Mouse (Mus musculus) embryo, embryonic 9.5 days (tissue): Measurements from ENCODE around the gene Gm2115.

Source experiments
- DNase-seq: peaks from one replicate; pipeline ENCODE4 v3.0.0-alpha.2; 2017; ENCODE audit errors: extremely low spot score

Gm2115 gene

DNA sequence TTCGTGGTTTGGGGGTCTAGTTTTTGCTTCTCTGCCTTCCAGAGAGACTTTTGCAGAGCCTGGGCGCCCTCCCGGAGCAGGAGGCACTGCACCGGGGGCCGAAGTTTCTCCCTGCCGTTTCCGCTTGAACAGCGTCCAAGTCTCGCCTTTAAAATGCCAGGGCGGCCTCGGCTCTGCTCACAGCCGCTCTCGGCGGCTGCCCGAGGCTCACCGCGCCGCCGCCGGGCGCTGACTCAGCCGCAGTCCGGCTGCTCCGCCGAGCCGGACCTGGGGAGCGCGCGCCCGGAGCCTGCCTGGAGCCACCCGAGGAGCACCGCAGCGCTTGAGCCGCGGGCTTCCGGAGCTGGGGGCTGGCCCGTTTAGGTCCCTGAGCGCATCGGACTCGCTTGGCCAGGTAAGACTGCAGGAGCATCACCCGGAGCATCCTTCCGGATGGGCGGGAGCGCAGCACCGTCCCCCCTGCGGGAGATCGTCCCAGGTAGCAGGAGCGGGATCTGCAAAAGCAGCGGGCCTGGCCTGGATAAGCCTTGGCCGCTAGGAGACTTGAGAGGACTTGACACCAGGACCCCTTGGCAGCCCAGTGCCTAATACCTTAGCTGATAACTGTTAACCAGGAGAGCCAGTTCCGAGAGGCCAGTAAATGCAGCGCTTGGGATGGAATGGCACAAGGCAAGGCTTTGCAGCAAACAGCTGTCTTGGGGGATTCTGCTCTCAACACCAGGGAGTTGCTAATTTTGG lies at the start of gene Gm2115:
Gene Gm2115, plus strand, starts transcription at position 159 of the 738 bp plus-strand sequence.
- peak; percentile 46 for DNase-seq

DNA sequence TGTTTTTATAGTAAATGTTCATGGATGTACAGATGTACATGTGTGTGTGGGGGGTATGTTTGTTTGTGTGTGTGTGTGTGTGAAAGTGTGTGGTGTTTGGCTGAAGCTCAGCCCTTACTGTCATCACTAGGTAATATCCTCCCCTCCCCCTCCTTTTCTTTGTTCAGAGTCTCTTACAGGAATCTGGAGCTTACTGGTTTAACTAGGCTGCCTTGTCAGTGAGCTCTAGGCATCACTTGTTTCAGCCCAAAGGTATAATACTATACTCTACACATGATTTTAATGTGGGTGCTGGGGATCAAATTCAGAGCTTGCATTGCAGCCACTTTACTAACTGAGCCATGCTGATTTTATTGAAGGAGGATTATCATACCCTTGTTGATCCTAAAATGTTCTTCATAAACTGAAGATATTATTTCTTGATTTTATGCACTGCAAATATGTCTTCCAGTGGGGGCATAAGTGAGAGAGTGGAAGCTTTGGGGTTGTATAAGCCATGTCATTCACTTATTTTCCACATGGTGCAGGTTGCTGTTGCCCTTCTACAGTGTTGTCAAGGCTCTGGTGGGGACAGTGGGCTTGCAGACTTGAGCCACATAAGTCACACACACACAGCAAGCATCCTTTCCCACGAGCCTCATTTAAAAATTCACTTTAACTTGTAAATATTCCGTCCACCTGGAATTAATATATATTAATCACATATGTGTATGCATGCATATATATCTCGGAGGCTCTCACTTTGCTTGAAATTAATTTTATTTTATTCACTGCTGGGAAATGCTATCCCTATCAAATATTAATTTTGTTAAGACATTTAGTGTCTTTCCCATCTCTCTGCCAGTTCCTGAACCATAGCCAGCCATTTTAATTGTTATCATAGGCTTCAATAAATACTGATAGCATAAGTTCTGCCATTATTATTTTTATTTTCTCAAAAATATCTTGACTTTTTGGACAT lies 45.0 kb upstream of the Gm2115 start:
- DNase-seq = no peak

DNA sequence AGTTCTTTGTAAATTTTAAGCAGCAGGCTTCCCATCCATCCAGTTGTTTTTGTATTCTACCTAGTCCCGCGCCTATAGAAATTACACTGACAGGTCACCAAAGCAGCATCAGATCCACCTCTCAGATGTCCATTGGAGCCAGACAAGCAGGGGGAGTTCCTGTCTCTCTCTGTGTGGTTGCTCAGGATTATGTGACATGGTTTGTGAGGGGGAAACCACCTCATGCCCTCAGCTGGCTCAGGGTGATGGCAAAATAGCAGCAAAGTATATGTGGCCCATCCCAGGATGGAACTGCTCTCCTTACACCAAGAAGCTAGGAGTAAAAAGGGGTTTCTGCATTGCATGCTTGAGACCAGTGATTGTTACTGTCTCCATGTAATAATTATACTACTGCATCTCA lies 42.3 kb upstream of the Gm2115 start:
- no peak for DNase-seq

DNA sequence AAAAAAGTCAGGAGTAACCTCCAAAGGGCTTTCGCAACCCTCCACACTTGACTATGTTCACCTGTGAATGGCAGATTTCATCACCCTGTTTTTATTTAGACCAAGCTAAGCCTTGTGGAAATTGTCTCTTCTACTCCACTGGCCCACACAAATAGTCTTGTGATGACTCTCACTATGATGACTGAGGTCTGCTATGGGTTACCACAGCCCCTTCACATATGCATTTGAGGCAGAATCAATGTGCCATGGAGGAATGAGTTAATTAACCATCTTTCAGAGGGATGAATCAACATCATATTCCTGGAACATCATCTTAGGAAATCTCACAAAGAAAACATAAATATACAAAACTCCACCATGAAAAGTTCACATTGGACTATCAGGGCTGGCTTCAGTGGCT lies 25.6 kb upstream of the Gm2115 start:
- no peak for DNase-seq

DNA sequence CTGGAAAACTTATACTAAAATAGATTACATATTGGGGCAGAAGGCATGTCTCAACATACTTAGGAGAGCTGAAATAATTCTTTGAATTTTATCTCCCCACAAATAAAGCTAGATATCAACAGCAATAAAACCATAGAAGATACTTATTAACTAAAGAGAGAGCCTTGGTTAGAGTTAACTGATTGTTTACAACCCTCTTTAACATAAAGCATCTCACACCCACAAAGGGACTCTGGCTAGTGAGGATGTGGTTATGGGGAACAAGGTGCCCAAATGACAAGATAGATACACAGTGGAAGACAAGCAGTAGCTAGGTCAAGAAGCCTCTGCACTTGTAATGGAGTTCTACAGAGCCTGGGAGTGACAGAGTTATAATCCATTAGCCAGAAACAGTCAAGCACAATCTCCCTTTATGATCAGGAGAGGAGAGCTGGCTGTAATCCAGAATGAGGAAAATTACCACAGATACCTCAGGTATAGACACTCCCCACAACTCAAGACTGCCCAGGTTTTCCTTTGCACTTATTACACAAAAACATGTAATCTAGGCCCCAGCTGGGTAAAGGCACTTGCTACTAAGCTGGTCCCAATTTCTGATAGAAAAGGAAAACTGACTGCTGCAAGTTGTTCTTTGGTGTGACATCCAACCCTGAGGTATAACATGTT lies 10.1 kb upstream of the Gm2115 start:
- no peak for DNase-seq

DNA sequence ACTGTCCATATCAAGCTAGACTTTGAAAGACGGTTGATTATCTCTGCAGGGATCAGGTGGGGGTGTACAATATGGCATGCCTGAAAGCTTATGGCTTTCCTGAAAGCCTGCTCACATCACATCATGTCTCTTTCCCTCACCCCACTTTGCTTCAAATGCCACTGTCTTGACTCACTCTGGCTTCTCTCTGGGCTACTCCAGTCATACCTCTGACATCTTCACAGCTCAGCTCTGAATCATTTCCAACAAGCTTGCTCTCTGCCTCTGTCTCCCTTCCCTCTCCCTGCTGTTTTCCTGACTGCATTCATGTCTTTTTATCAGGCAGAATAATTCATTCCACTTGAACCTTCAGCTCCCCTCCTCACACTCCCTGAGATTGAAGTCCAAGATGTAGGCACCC lies 7.4 kb upstream of the Gm2115 start:
- no peak for DNase-seq

DNA sequence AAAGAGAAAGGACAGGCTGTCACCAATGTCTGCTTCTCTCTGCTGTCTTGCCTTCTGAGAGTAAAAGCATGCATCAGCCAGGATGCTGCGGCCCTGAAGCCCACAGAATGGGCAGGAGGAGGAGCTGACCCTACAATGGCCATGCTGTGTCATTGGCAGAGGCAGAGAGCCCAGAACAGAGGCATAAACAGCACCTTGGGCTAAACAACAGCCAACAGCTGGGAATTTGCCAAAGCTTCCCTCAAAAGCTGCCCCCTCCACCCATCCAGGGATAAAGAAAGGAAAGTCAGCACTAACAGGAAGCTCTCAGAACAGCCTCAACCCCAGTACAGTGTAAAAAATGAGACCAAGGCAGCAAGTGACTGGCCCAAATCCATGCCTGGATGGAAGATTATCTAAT lies 6.3 kb upstream of the Gm2115 start:
- DNase-seq = no peak

DNA sequence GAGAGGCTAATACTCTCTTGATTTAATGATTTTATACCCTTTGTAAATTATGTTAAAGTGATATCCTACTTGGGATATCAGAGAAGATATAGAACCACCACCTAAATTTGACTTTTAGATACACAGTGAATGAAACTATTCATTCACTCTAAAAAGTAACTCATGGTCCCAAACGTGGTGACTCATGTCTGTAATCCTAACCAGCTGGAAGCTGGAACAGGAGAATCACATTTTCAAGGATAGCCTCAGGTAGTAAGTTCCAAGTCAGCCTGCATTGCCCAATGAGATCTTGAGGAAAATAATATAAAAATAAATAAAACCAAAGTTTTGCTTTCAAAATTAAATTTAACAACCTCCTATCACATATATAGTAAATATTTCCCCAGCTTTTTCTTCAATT lies 2.6 kb upstream of the Gm2115 start:
- DNase-seq = no peak

DNA sequence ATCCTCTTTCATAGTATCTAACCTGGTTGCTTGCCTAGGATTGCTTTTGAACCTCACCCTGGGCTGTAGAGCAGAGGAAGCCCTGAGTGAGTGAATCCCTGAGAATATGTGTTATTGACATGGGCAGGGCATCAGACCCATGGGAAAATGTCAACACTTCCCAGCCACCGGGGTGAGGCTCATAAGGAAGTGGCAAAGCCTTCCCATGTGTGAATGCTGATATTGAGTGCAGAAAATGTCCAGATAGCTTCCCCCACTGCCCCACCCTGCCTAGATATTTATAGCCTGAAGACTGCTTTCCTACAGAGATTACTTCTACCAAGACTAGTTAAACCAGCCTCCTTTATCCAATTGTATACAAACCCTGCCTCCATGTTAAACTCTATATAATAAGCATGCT lies 4.0 kb downstream of the Gm2115 start:
- no peak for DNase-seq

DNA sequence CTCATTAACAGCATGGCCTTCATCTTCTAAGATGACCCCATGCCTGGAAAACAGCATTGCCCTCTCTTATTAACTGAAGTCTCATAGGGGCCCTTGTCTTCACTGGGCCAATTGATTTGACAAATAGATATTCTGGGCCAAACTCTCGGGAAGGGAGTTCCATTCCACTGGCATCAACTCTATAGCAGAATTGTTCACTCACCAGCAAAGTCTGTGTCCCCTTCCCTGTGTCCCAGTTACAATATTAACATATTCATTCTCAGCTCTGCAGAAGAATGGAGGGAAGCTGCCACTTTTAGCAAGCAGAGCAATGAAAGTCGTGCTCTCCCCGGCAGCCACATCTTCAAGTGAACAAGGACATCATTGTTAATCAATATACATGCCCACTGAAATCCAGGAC lies 5.9 kb downstream of the Gm2115 start:
- no peak for DNase-seq

DNA sequence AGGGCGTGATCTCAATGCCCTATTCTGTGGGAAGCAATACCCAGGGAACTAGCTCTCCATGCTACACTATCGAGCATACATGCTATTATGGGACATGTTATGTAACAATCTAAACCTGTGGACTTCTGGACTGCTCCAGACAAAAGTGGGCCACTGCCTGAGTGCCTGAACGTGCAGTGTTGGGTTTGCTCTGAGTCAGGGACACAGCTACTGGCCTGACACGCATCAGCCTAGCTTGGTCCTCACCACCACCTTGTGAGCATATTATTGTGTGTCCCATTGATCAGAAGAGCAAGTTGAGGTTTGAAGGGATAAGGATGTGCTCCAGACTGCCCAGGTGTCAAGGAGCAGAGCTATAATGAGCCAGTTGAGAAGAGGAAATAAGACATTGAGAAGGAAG lies 16.2 kb downstream of the Gm2115 start:
- no peak for DNase-seq

DNA sequence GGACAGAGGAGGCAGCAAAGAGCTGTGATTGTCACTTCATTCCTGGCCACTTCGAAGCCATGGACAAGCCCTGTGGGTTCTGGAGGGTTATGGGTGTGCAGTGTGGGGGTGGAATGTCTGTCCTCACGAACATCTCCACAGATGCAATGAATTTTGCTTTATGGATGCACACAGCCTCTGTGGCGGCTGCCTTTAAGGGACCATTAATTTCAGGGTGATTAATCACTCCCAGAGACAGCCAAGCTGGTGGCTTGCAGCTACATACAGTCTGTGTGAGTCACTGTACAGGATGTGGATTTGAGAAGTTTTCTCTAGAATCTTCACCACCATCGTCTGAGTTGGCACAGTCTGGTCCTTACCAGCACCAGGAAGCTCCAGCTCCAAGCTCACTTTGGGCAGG lies 17.9 kb downstream of the Gm2115 start:
- no peak for DNase-seq

DNA sequence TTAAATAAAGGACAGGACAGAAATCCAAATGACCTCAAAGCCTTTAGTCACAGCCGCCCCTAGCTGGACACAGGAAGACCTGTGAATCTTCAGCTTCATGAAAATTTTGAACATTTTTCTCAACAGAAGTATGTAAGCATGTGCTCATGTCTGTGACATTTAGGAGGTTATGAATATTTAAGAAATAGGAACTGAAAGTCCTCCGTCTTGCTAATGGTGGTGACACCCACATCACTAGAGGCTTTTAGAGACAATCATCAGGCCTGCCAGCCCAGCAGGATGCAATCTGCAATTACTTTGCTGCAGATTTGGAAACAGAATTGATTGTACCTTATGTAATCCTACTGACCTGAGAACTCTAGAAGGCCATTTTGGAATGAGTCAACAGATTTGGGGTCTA lies 22.7 kb downstream of the Gm2115 start:
- DNase-seq = no peak

DNA sequence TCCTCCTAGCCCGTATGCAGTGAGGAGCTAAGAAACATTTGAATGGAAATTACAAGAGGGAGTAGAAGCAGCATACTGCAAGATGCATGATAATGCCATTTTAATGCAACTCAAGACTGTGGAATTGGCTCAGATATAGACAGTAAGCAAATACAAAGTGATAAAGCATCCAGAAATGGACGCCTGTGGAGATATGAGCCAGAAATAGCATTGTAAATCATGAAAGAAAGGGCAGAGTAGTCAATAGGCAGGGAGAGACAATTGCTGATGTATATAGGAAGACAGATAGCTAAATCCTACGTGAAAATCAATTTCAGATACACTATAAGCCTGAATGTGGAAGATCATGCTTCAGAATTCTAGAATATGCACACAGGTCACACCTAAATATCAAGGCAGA lies 26.5 kb downstream of the Gm2115 start:
- DNase-seq = no peak

DNA sequence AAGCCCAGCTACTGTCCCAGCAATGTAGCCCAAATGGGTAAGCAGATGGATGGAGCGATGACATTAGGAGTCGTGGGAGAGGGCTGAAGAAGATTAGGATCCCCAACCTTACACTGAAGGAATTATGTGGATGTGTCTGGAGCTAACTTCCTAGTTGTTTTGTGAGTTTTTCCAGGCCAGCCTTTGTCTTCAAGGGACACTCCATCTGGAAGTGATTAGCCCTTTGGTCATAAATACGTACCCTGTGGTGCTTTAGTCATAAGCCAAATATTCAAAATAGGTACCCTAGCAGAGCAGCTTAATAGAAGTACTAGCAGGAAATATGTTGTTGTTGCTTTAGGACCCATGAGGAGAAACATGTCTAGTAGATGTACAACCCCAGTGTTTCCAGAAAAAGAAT lies 28.6 kb downstream of the Gm2115 start:
- DNase-seq = no peak

DNA sequence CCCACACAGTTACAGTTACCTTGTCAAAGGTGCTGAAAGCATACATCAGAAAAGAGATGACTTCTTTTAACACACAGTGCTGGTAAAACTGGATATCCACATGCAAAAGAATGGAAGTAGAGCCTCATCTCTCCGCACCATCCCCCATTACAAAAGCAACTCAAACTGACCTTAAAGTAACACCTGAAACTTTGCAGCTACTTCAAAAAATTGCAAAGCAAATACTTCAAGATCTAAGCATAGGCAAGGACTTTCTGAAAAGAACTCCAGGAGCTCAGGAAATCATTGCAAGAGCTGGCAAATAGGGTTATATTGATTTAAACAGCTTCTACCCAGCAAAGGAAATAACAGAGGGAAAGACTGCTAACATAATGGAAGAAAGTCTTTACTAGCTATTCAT lies 31.7 kb downstream of the Gm2115 start:
- no peak for DNase-seq

DNA sequence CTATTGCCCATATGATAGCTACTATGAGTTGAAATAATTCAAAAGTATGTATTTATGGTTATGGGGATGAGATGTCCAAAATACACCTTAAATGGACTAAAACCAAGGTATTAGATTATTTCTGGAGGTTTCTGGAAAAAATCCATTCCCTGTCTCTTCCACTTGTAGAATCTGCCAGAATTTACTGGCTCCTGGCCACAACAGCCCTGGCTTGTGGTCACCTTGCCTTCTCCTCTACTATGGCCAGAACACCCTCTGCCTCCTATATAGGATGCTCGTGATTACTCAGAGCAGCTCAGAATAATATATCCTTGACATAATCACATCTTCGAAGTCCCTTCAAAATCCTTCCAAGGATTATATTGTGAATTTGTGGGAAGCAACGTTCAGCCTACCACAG lies 35.5 kb downstream of the Gm2115 start:
- DNase-seq = no peak

DNA sequence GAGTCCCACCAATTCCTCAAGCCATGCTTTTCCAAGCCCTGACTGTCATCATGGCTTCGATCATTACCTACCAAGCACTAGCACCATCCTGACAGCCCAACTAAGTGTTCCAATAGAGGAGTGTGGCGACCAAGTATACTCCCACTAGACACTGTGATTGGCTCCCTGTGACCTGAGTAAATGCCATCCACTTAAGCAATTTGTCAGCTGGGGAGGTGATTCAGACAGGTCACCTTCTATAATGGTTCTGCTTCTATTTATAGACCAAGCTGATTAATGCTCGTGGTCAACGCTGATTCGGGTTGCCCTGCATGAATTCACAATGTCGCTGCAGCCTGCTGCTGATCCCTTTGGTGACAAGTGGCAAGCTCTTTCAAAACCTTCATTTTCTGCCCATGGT lies 37.4 kb downstream of the Gm2115 start:
- no peak for DNase-seq

DNA sequence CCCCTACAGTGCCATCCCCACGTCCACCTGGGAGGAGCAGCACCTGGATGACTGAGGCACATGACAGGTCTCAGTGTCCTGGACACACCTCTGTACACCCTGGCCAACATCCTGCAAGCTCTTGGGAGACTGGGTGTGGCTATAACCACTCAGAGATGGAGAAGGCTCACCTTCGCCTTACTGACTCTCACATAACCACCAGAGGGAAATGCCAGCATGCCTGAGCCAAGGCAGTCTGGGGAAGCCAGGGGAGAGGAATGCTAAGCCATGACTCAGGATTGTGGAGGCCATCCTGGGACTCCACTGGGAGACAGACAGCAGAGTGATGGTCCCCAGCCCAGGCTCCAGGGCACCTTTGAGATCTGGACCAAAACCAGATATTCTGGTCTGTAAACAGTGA lies 48.3 kb downstream of the Gm2115 start:
- no peak for DNase-seq

DNA sequence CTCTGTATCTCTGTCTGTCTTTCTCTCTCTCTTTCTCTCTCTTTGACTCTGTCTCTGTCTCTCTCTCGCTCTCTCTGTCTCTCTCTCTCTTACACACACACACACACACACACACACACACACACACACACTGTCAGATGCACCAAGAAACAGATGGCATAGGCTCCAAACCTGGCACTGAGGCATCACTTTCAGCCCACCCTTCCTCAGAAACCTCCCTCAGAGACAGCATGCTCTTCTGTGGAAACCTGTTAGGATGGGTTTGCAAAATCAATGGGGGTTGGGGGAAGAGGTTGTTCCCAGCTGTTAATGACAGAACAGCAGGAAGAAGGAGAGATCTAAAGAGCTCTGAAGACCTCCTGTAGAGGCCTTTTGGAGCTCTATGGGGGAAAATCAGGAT lies 50.1 kb downstream of the Gm2115 start:
- DNase-seq = no peak

DNA sequence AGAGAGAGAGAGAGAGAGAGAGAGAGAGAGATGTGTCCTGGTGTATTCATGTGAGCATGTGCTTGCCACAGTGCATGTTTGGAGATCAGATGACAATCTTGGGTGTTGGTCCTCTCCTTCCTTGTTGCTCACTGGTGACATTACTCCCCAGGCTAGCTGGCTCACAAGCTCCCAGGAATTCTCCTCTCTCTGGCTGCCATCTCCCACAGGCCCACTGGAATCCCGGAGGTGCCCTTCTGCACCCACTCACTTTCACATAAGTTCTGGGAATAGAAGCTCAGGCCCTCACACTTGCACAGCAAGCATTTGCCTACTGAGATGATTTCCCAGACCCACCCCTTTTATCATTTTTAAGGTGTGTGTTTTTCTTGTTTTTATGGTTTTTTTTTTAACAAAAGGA lies 51.0 kb downstream of the Gm2115 start:
- DNase-seq = no peak

DNA sequence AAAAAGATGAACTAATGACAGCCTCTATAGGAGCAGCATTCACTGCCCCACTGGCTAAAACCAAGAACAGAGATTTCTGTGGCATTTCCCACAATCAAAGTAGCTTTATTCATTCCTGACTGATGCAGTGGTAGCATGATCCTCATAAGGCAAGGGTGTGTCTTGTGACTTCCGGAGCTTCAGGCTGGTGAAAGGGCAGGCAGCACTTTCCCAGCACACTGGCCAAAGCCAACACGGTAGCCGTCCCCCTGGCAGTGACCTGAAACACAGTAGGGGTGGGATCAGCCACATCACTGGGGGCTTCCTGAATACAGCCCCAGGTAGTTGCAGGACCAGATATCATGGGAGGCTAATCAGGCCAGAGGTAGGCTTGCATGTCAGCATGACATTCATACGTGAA lies 56.3 kb downstream of the Gm2115 start:
- no peak for DNase-seq
